Mouse (Mus musculus) A20 (cell line): Measurements from ENCODE around the gene Fstl4.
"Not testable (repeated sequence)": the region's sequence is repeated elsewhere in the genome, so short reads cannot be mapped to it uniquely, and the experiment has no call there.

ENCODE experiments used
- DNase-seq: peaks from one replicate; pipeline ENCODE4 v3.0.0-alpha.2; 2011; ENCODE audit warnings: low read depth, low spot score

Gene Fstl4

DNA sequence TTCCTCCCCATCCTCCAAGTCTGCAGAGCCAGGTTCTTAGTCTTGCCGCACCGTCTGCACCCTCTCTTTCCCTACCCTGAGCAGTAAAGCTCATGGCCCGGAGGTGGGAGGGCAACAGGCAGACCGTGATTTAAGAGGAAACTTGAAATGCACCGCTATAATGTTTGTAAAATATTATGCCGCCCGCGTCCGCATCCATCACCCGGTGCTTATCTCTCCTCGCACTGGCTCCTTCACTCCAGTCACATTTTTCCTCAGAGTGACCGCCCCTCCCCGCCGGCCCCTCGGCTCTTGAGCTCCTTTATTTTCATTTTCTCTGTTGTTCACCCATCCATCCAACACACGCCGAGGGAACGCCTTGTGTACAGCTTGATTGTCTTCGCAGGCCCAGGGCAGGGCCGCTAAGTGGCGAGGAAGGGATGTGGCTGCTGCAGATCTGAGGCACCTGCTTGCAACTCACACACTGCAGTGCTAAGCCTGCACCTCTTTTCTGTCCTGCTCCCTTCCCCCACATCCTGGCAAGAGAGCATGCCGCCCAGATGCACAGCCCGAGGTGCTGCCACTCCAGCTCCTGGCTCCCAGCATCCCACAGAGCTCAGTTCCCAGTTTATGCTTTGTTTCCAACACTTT is 368.1 kb downstream of the Fstl4 start:
- DNase-seq: no peak

DNA sequence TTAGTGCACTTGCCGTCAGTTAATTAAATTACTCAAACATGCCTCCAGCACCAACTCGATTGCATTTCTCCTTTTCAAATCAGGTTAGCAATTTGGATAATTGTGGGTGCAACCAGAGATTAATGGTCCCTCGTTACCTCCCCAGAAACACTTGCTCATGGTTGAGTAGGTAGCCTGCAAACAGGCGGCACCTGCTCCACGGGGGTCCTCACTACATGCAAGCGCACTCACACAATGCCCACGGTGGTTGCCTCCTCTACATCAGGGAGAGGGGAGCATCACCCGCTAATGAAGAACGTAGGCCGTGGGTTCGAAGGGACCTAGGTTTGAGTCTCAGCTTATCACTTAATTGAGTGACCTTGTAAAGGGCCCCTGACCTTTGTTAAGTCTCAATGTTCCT is 371.9 kb downstream of the Fstl4 start:
- no peak for DNase-seq

DNA sequence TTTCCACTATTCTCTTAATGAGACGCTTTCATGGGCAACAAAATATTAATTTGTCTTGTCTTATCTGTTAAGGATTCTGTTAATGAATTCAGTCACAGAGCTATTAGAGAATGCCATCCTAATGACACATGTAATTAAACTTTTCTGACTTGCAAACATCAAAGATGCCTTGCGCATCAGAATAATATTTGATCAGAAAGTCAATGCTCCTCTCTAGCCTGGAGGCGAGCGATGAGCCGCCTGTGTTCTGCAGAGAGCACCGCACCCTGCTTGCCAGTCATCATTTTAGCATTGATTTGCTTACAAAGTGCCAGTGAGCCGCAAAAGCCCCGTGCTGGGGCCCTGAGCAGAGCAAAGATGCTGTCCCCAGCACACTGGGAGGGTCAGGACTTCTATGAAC is 372.9 kb downstream of the Fstl4 start:
- no peak for DNase-seq

DNA sequence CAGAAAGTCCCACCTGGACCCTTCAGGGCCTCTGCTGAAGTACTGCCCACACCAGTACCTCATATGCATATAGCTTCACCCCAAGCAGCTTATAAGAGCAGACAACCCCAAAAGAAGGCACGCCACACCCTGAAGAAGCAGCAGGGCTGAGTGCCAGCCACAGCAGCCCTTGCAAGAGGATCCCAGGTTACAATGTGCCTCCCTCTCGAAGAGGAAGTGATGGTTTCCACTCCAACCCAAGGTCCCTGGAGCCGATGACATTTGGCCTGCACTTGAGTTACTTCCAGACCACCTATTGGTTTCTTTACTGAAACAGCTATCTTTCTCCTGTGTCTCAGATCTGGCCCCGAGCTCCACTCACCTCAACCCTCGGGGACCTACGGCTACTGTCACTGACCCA is 373.8 kb downstream of the Fstl4 start:
- no peak for DNase-seq

DNA sequence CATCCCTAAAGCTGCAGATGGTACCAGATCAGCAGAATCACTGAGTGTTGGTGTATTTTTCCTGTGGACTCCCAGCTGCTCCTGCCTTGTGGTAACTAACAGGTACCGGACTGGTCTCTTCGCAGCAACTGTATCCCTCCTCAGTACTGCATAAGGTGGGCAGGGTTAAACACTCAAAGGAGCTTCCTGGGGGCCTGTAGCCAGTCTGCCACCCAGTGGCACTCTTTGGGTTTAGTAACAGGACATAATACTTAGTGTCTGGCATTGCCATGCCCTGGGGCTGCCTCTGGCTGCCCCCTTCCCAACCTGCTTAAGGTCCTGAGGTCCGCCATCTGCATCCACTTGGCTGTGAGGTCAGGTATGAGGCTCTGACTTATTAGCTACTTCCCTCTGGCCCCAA is 375.2 kb downstream of the Fstl4 start:
- no peak for DNase-seq

DNA sequence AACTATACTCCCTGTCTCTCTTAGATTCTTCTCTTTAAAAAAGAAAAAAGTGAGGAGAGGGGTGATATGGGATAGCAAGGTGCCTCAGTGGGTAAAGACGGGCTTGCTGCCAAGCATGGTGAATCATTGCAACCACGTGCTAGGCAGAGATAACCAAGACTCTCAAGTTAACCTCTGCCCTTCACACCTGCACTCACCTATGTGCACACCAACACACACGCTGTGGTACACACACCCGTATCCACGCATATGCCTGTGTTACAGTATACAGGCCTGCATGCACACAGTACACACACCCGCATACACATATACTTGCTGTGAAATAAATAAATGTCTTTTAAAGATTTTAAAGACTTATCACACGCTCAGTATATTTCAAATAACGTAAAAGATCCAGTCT is 375.8 kb downstream of the Fstl4 start:
- no peak for DNase-seq

DNA sequence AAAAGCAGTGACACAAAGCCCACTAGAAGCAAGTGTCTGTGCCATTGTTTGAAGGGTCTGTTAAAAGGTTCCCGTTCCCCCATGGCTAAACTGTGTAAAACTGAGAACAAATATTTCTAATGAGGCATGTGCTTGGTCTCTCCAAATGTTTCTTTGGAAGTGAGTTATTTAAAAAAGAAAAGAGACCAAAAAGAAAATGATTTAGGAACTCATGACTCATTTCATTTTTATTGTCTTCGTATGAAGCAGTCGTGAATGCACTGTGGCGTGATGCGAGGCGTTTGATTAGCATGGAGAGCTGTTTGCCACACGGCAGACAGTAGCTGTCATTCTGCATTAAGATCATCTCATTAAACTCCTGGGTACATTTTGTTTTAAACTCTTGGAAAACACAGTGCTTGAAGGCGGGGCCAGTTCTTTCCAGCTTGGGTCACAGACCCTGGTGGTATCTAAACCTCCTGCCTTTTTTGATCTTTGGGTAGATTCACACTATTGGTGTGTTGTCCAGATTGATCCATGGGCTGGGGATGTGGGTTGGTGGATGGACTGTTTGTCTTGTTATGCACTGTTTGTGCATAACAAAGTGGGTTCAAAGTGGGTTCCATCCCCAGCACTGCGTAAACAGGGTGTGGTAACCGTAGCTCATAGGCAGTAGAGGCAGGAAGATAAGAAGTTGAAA is 376.4 kb downstream of the Fstl4 start:
- DNase-seq: no peak

DNA sequence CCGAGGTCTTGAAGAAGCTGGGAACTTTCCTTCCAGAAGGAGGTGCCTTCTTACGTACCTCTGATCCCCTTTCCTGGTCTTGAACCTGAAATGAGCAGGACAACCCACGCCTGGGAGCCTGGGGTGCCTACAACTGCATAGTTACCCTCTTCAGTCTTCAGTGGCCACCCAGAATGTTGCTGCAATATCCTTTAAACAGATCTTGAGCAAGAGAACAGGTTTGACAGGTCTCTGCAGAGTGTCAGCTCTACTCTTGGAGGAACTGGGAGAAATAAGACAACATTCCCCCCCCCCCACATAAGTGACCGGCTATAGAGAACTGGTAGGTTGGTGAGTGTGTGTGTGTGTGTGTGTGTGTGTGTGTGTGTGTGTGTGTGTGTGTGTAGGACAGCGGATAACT is 379.1 kb downstream of the Fstl4 start:
- DNase-seq: no peak

DNA sequence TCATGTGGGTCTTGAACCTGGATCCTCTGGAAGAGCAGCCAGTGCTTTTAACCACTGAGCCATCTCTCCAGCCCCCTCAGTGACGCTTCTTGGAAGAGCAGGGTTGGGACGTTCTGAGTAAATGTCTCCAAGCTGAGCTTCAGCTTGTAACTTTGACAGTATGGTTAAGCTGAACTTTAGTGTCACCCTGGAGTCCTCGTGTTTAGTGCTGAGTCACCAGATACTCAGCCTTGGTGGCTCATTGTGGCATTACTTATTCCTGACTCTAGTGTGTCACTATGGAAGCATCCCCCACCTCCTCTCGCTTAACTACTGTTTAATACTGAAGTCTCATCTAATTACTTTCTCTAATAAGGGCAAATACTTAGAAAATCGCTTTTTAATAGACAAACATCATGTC is 380.1 kb downstream of the Fstl4 start:
- DNase-seq: no peak

DNA sequence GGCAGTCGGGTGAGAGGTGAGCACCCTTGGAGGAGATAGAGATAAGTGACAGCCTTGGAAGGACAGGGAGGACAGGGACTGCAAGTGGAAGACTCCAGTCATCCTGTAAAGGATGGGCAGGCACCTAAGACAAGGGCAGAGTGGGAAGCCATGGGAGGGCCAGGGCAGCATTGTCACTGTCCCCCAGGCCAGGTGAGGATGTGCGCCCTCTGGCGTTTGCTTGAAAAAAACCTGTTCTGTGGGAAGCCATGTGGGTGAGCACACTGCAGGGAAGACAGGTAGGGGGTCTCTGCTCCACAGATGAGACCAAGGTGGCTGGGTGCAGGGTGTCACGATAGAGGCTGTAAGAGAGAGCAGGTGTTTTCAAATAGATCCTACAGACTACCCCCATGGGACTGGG is 381.9 kb downstream of the Fstl4 start:
- DNase-seq: peak; percentile 41

DNA sequence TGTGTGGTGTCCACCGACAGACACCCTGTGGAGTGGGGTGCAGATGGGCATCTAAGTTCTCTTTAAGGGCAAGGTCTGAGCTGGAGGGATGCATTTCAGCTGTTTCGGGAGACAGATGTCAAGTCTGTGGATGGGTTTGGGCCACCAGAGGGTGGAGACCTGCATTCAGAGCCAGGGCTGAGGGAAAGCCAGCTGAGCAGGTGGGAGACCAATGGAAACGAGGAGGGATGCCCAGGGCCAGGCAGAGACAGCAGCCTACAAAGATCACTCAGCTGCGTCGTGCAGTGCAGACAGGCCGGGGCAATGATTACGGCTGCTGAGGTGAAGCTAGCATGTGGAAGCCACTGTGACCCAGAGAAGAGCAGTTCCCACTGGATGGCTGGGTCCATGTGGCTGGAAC is 392.0 kb downstream of the Fstl4 start:
- no peak for DNase-seq

DNA sequence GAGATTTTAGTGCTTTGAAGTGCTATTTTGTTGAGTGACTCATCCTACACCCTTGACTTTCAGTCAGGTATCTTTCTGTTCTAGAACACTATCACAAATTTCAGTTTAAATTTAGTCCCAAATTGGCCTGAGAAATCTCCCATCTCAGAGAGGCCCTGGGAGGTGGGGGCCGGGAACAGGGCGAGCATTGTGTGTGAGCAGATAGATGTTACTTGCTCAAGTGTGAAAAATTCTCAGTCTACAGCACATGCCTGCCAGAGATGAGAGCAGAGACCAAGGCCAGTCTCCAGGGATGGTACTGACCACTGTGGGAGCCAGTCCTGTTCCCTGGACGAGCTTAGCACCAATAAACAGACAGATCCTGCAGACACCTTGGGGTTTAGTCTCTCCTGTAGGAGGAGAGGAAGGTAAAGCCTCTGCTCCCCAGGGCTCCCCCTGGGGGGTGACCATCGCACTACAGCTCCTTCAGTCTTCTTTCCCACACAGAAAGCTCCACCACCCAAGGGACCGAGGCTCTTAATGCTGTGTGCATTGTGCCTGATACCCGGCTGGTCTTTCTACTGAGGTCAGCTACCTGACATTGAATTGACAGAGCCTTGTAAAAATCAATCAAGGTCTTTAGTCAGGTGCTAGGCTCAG is 393.3 kb downstream of the Fstl4 start:
- peak; percentile 26 for DNase-seq

DNA sequence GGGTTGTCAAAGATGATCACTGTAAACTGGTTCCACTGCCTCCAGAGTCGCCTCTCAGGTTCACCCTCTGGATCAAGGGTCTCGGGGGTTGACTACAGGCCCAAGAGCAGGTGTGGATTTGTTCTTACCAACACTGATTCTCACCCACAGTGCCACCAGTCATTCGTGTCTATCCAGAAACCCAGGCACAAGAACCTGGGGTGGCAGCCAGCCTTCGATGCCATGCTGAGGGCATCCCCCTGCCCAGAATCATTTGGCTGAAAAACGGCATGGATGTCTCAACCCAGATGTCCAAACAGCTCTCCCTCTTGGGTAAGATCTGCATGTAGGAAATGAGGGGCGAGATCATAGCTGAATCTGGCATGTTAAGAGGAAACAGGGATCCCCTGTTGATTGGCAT is 398.0 kb downstream of the Fstl4 start:
- DNase-seq: no peak

DNA sequence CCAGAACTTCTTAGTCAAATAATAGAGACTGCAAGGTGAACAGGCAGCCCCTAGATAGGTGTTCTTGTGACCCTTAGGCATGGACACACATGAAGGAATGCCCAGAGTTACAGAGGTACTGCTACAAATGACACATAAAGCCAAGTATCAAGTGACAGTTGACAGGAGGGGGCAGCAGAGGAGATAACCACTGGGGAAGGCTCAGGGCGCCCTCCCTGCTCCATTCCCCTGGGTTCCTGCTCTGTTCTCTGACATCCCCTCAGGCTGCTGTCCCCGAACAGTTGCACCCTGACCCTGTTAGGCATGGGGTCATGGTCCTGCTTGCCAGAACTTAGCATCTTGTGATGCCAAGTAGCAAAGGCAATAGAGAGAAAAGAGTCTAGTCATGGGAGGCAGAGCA is 402.0 kb downstream of the Fstl4 start:
- no peak for DNase-seq

DNA sequence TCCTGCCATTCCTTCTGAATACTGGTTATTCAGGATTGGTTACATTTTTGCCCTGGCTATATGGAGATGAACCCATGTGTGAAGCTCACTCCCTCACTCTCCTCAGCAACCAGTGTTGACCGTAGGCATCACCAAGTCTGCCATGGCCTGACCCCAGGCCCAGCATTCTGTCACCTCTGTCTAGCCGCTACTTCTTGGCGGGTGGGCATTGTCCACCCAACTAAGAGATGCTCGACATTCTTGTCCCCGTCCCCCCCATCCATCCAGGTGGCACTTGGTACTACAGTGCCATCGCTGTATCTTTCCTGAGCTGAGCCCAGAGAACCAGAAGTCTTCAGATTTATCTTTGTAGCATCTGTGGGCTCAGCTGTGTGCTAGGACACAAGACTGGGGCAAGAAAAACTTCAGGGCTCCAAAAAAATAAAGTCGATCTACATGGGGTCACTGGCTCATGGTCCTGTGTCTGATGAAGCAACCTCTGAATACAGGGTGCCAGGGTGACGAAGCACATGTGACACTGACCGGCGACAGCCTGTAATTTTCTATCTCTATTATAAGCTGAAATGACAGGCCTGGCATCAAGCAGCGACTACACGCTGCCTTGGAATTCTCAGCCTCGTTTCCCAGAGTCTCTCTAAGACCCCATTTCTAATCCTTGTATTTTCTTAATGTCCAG is 417.9 kb downstream of the Fstl4 start:
- DNase-seq: no peak

DNA sequence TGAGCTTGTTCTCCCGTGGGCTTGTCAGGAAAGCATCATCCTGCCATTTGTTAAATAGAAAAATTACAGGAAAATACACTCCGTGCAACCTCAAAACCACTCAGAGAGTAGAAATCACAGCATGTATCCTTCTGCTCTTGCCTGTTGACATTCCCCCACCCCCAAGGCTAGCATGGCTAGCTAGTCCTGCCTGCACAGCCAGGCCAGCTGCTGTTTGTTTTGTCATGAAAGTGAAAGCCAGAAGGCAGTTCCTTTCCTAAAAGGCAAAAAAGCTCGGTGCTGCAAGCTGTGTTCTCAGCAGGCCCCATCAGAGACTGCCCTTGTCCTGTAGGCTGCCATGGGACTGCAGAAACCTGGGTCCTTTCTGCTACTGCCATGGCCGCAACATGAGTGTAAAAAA is 418.4 kb downstream of the Fstl4 start:
- DNase-seq: peak; percentile 43

DNA sequence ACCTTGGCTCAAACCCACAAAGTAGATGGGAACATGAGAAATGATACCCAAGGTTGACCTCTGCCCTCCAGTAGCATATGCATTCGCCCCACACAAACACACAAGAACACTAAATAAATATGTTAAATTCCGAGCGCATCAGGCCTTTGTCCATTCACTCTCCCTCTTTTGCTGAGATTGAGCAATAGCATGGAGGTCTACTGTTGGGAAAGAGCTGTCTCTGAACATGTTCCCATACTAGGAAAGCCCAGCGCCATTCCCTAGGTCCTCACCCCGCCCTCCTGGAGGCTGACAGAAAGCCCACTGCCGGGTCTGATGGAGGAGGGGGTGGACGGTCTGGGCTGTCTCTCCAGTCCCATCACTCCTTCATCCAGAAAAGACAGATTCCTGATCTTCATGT is 419.6 kb downstream of the Fstl4 start:
- no peak for DNase-seq

DNA sequence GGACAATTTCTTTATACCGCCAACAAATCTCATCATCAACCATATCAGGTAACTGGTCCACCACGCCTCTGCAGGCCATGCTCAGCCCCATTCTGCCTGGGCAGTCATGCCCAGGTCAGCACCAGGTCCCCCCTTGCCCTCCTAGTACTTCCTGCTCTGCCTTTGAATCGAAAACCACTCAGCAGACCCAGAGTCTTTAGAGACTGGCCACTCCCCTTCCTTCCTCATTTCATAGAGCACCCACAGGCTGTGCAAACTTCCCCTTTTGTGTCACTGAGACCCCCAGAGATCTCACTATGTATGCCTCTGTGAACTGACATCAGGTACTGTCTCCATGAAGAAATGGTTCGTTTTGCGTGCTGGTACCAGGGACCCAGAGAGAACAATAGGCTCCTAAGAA is 420.3 kb downstream of the Fstl4 start:
- DNase-seq: peak; percentile 39

DNA sequence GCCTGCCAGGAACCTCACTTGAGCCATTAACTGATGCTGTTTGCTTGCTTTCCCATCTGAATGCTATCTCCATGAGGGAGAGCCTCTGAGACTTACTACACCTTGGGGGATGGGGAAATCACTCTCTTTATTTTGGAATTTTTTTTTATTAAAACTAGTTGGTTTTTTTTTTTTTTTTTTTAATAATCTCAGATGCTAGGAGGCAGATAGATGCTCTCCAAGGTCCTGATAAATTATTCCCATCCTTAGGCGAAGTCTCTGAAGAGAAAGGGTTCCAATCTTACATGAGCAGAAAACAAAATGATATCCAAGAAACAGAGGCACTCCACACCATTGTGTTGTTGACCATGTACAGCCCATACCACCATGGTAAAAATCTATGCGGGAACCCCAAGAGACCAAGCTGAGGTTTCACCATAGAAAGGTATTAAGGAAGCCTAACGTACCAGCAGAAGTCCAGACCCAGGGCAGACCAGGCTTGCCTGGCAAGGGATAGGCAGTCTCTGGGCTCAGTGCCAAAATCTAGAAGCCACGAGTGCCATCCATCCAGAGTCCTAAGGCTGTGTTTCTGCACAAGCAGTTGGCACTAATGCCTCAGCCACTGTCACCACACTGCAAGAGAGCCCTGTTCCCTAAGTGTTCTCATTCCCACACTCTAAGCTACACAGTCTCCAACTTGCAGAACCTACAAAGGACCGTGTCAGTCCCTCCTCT is 423.1 kb downstream of the Fstl4 start:
- no peak for DNase-seq

DNA sequence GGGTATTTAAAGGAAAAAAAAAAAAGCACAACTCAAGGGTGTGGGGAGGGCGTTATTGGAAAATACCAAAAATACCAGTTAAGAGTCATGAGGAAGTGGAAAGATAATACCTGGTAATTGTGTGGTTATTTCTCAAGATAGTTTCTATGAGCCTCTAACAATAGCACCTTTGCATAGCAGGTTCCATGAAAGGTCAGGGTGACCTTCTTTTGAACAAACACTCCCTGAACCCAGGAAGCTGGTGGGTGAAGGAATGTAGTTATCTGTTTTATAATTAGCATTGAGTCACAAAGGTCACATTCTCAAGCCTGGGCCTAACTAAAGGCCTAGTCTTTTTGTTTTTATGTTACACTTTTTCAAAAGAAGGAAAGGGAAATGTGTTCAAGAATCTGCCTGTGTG is 432.1 kb downstream of the Fstl4 start:
- not testable (repeated sequence) for DNase-seq

DNA sequence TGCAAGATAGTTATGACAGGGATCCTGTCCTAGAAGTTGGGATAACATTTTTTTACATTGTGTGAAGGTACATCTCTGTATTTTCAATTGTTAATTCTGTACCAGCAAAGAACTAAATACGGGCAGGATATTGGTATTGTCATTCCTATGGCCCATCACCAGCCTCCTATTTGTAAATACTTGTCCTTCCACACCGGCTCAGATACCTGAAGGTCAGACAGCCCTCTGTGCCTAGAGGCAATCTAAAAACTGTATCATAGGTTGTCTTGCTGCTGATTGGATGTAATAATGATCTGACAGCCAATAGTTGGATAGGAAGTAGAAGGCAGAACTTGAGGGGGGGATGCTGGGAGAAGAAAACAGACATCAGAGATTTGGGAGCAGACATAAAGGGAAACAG is 432.7 kb downstream of the Fstl4 start:
- DNase-seq: no peak
